Mouse (Mus musculus): ENCODE results near the gene Sirt4. TPM values are rescaled to one million over a fixed set of nuclear protein-coding genes. Genes with fewer than 3 reads are reported as not detected.
A peak's percentile ranks its signal among the peaks of the same experiment; 100 is the strongest.
"Not testable (repeated sequence)": the region's sequence is repeated elsewhere in the genome, so short reads cannot be mapped to it uniquely, and the experiment has no call there.

The Sirt4 gene
- total RNA-seq, 2 experiments from 2014 or later: 10.5 to 12.7 TPM

DNA sequence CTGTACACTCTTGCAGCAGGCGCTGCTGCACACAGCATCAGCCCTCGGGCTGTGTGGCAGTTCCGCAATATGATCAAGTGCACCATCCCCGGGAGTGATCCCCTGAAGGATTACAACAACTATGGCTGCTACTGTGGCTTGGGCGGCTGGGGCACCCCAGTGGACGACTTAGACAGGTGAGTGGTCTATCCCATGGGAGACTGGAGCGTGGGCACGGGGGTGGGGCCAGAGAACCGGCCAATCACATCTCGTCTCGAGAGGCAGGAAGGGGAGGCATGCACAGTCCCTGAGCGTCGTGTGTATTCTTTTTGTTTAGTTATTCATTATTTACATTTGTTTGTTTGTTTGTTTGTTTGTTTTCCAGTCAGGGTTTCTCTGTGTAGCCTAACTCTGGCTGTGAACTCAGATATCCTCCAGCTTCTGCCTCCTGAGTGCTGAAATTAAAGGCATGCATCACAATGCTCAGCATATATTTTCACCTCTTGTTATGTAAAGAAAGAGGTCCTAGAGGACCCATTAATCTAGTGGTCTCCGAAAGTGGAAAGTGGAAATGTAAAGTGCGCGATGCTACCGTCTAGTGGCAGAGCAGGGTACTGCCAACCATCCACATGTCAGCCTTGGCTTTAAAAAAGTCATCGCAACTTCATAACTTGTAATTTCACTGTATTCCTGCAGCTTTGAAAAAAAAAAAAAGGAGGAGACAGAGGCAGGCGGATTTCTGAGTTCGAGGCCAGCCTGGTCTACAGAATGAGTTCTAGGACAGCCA lies 13.6 kb downstream of the Sirt4 start:
- peak; percentile 70 for DNase-seq

DNA sequence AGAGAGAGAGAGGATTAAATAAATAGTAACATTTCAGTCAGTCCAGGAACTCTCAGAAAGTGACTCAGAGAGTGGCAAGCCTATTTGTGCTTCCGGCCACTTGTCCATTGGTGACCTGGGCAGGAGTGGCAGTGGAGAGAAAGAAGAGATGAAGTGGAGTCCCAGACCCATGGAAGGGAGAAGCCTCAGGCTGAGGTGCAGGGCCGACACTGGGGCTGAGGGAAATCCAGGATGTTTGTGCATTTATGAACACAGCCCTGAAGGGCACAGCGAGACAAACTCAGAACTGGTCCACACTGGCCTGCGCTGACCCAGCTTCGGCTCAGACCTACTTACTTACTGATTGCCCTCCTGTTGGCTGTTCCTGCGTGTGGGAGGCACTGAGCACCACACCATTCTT lies 14.7 kb downstream of the Sirt4 start:
- no peak for DNase-seq

DNA sequence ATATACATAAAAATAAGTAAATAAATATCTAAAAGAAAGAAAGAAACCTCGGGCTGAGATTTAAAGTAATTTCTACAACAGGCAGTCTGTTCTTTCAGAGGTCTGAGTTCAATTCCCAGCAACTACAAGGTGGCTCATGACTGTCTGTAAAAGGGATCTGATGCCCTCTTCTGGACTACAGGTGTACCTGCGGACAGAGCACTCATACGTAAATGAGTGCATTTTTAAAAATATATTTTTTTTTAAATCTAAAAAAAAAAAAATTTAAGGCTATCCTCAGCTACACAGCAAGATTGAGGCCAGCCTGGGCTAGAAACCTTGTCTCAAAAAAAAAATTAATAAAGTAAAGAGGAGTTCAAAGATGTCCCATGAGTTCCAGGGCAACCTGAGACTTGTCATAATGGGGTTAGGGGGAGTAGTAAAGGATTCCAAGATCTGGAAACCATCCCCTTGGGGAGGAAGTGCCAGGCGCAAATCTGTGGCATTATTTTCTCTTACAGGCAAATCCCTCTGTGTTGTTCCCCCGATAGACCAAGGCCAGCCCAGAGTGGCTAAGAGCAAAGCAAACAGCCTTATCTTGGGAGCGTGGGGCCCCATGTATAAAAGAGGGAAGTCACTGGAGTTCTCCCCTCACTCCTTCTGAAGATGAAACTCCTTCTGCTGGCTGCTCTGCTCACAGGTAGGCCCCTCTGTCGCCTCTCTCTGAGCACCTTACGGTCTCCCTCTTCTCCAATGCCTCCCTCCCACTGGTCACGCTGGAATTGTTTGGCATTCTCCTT lies 18.7 kb downstream of the Sirt4 start, which contains the start of gene Pla2g1b:
Gene Pla2g1b, plus strand, starts transcription at position 621 of the 779 bp plus-strand sequence.
- DNase-seq: no peak

DNA sequence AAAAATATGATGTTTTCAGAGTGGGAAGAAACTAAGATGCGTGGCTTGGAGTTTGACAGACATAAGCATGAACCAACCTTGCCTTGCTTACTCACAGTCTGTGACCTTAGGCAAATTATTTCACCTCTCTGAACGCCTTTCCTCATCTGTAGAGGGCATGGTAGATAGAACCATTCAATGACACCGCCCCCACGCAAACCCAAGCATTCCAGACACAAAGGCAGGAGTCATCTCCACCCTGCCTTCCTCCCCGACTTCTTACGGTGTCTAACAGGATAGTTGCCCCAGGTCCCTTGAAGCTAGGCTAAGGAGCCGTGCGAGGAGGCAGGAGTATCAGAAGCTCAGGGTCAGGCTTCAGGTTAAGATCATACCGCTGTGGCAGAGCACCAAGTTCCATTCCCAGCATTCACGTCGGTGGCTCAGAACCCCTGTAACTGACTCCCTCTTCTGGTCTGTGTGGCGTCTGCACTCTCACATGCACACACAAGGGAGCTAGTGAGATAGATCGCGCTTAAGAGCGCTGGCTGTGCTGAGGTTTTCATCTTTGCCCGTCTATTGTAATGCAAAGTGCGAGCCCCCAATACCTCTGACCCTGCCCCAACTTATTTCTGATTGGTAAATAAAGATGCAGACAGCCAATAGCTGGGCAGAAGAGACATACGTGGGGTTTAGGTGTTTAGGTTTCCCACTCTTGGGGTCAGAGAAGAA lies 20.0 kb downstream of the Sirt4 start:
- no peak for DNase-seq

DNA sequence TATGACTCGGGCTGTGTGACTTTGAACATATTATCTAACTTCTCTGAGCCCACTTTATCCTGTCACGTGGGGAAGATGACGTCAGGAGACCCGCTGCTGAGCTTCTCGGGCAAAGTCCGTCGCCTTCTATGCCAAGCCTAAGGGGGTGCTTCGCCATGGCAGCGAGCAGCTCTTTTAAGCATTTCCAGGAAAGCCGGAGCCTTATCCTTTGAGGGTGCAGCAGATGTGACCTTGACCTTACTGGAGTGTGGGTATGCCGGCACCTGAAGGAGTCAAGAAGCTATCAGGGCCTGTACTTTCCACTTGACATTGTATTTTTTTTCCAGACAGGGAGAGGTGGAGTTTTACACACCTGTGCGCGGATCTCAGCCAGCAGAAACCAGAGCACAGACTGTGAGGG lies 25.6 kb downstream of the Sirt4 start:
- no peak for DNase-seq

DNA sequence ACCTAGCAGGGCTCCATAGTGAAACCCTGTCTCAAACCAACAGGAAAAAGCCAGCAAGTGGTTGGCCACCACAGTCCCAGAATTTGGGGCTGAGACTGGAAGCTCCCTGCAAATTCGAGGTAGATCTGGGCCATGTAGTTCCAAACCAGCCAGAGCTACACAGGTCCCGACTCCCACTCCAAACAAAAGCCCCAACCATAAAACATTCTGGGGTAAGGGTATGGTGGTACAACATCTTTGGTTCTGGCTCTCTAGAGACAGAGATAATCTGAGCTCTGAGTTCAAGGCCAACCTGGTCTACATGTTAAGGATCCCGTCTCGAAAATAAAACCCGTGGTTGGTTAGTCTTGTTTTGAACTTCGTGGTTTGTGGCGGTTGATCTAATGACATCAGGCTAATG lies 28.7 kb downstream of the Sirt4 start:
- DNase-seq: no peak

DNA sequence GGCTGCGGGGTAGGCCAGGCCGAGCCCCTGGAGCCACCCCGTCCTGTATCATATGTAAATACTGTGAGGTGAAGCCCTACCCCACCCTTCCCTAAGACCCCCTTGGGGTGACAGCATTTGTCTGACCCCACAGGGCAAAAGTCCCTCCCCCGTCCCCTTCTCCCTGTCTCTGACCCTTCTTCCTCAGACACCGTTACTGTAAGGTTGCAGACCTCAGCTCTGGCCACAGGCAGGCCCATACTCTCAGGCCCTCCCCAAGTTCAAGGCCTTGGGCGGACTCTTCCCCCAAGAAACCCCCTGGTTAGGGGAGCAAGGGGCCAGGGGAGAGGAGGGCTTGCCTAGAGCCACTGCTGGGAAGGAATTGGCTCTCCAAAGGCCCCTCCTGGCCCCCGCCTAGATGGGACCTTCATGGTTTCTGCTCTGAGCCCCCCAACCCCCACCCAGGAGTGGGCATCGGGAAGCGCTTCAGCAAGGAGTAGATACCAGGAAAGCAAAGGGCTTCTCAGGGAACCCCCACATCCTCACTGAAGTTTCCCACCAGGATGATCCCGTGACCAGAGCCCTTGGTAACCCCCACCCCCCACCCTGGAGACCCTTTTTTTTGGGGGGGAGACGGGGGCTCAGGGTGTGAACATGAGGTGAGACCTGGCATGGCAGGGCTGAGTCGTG lies 30.0 kb downstream of the Sirt4 start:
- DNase-seq: no peak

DNA sequence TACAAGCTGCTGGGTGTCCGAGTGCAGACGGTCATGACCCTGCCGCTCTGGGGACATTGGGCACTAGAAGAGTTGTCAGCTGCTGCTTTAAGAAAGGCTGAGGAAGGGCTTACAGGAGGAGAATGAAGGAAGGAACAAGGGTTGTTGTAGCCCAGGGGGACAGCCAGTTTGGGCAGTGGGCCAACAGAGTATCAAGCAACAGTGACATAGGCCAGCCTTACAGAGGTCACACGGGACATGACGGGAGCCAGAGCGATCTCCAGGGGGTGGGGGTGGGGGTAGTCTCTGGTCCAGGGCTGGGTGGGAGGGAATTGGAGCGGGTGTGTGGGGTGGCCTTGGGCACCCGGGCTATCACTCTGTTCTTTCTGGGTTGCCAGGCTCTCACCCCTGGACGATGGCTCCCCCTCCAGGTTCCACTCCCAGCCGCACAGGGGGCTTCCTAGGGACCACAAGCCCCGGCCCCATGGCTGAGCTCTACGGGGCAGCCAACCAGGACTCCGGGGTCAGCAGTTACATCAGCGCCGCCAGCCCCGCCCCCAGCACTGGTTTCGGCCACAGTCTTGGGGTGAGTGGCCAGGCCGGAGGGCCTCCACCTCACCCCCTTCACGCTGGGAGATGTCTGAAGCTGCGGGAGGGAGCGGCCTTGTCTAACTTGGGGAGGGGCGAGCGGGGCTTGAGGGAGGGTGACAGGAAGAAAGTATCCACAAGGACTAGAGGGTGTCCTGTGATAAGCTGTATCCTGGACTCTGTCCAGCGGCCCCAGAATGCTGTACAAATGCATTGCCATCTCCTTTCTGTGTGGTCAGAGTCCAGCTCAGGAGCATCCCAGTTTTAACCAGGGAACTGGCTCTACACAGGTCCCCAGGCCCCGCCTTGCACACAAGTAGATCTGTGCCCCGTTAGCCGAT lies 33.9 kb downstream of the Sirt4 start:
- DNase-seq: no peak

DNA sequence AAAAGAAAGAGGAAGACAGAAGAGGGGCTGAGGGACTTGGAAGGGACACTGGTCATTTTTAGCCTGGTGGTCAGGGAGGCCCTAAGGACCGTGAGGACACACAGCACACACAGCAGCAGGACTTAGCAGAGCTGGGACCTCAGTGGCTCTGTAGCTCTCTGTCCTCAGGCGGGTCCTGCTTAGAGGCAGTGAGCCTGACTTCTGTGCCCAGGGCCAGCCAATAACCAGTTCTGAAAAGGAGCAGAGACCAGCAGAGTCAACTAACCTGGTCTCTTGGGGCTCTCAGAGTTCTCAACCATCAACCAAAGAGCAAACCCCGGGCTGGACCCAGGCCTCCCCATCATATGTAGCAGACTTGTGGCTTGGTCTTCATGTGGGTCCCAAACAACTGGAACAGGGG lies 35.3 kb downstream of the Sirt4 start:
- DNase-seq: no peak

DNA sequence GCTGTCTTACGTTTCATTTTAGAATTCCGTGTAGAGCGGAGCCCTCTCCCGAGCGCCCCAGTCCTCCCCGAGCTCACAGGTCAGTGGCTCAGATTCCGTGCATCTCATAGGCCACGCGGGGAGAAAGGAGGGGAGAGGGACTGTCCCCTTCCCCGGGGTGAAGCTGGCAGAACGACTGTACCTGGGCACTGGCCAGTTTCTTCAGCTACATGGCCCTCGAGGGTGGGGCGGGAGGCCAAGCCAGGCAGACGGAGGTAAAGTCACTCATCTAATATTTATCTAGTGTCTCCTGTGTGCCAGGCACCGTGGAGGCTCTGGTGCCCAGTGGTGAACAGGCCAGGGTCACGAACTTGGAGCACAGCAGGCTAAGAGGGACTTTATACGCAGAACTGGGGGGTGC lies 37.4 kb downstream of the Sirt4 start:
- no peak for DNase-seq

DNA sequence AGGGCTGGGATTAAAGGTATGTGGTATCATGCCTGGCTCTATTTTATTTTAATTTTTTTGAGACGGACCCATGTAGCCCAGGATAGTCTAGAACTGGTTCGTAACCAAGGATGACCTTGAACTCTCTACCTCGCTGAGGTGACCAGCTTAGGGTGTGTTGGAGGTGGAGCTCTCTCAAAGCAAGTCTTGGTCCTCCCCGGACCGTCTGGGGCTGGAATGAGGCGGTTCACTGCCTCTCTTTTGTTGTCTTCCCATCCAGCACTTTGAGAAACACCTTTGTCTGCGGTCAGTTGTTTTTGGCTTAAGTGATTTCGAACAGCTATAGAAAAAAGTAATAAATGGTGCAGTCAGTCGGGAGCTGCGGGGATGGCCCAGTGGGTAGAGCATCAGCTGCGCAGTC lies 40.4 kb downstream of the Sirt4 start:
- DNase-seq: no peak

DNA sequence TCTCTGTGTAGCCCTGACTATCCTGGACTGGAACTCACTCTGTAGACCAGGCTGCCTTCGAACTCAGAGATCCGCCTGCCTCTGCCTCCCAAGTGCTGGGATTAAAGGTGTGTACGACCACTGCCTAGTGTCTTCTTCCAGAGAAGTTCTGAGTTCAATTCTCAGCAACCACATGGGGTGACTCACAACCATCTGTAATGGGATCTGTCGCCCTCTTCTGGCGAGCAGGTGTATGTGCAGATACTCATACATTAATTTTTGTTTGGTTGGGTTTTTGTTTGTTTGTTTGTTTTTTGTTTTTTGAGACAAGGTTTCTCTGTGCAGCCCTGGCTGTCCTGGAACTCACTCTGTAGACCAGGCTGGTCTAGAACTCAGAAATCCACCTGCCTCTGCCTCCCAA lies 41.9 kb downstream of the Sirt4 start:
- not testable (repeated sequence) for DNase-seq

DNA sequence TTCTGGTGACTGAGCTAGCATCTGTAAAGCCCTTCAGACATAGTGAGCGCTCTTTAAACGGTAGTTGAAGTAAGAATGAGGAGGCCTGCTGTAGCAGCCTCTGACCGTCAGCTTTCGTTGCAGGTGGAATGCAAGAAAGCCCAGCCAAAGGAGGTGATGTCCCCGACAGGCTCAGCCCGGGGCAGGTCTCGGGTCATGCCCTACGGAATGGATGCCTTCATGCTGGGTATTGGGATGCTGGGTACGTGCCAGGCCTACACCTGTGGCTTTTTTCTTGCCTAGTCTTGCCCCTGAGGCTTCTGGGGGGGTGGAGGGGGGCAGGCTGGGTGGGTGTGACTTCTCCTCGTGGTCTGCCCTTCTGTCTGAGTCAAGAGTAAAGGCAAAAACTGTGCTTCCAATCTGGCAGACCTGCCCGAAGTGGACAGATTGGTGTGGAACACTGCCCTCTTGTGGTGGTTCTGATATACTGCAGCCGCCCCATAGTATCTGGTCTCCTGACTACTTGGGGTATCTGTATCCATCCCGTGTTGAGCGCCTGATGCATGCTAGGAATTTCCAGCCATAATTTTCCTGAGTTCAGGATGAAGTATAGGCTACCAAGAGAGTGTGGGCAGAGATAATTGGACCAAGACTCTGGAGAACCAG lies 43.2 kb downstream of the Sirt4 start:
- DNase-seq: peak; percentile 84

DNA sequence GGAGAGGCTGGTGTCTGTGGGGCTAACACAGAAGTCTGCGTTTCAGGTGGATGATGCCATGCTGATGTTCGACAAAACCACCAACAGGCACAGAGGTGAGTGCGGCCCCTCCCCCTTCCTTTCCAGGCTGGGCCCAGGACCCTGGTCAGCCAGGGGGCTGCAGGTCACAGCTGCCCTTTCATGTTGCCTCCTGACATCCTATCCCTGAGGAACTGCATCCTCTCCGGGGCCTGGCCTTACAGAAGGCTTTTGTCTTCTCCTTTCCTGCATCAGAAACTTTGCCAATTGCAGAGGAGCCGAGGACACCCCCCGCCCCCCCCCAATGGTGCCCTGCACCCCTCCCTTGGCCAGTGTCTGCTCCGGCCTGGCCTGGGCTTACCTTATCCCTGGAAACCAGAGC lies 45.9 kb downstream of the Sirt4 start:
- DNase-seq: no peak

DNA sequence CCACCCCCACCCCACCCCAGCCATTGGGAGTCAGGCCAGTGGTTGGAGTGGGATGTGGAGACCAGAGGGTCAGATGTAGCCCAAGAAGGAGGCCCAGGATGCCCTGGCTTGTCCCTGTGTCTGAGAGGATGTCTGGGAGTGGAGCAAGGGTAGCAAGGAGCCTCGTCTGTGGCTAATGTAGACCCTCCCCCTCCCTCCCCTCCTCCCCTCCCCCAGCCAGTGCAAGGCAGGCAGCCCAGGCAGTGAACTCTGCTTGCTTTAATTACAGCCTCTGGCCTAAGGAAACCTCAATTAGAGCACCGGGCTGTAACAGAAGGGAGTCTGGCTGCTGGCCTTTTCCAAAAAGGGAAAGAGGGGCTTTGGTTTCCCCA lies 46.6 kb downstream of the Sirt4 start:
- DNase-seq: no peak

DNA sequence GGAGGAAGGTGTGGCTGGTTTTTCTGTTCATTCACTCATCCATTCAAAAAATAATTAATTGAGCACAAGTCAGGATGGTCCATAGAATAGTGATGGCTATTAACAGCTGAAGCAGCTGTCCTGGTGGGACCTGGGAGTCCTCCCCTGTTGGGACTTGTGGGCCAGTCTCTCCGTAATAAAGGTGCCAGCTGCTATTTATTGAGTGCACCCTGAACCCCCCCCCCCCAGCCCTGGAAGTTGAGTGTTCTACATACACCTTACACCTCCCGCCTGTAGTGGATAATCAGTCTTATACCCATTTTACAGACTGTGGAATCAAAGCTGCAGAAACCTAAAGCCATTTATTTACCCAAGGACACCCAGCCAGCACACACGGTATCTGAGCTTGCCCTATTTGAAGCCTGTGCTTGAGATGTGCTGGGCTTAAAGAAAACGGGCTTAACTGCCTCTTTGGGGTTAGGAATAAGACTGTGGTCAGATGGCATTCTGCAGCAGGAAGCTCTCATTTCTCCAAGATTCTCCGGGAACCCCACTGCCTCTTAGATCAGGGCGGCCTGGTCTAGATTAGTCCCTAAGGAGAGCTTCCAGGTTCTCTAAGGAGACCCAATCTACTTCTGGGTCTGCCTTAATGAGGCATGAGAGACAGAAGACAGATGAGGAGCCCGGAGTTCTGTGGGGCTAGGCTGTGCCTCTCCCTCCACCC lies 47.1 kb downstream of the Sirt4 start:
- no peak for DNase-seq

DNA sequence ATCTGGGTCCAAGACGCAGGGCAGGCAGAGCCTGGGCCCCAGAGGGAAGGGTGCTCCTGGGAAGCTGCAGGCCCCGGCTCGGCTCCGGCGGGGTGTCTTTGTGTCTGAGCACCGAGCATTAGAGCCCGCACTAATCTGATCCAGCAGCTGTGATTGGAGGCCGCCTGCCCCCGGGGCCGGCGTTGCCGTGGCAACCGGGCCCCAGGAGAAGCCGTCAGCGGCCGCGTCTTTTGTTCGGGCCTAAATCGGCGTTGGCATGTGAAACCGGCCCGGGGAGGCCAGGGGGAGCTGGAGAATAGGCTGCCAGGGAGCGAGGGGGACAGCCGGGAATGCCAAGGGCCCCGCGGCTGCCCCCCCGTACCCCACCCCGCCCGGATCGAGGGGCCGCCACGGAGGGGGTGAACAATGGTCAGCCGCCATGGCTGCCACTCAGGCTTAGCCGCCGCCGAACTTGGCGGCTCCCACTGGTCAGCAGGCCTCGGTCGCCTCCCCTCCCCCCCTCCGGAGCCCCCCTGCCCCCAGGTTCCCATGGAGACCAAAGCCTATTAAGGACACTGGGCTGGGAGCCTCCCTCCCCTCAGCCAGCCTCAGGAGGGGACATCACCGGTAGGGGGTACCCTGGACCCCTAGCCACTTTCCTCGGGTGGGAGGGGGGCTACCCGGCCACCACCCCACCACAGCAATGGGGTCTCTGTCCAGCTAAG lies 48.0 kb downstream of the Sirt4 start:
- peak; percentile 70 for DNase-seq

DNA sequence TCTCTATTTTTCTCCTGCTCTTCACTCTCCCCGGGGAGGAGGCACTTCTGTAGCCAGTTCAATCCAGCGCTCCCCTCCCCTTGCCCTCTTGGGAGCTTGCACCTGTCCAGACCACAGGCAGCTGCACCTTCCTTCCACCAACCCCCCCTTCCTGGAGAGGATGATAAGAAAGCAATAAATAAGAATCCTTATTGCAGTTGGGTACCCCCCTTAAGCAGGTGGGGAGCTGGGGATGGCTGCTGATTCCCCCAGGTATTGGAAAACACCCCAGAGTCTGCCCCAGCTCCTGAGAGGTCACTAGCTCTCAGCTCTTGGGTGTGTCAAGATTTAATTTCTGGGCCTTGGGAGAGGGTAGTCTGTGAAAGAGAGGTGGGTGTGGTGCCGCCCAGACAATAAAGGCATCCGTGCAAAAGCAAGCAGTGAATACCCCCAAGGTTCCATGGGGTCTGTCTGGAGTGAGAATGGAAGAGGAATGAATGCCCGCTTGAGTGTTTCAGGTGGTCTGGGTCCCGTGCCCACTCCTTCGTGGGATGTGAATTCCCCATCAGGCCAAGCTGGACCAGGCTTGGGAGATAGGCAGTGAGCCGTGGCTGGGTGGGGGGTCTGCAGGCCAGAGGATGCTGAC lies 48.7 kb downstream of the Sirt4 start:
- DNase-seq: no peak

Data from heart, postnatal 4 days (tissue).